Comparison of ENCODE assay signal across 8 mouse cellular contexts in the genomic region with DNA sequence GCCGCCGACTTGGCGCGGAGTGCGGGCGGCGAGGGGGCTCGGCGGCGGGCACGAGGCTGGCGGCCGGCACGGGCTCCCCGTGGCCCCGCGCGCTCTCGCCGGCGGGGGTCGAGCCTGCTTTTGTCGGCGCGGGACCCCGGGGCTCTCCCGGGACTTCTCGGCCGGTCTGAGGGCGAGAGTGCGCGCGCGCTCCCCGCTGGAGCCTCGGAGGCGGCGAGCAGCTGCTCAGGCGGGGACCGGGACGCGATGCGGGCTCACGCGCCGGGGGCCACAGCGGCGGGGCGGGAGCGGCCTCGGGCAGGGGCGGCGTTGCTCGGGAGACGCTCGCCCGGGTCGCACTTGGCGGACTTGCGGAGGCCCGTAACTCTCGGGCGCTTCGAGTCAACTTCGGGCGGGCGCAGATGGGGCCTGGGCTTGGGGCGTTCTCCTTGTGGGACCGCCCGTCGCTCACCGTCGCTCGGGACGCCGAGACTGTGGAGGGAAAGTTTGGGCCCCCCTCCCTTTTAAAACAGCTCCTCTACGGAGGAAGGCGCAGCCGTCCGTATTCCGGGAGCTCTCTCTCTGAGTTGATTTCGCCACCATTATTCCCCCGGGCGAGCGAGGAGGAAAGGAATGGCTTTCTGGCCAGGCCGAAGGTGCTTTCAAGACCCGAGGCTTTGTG. TPM values are rescaled to one million over a fixed set of nuclear protein-coding genes. Genes with fewer than 3 reads are reported as not detected.
A peak's percentile ranks its signal among the peaks of the same experiment; 100 is the strongest.
DNase-seq lines count a peak whose midpoint lies in the region; ATAC-seq and TF ChIP-seq lines count a peak whose summit lies in the region.

No protein-coding gene starts in this region.

- H3K4me3 ChIP-seq in cerebellum, adult 2 months (replicated peaks; ENCODE audit: insufficient read depth, low read depth, low read length), result peak overlapping the region; percentile 95
- H3K4me3 ChIP-seq in forebrain, embryonic 16.5 days (replicated peaks; ENCODE audit: low read length), result peak overlapping the region; percentile 88
- H3K4me3 ChIP-seq in layer of hippocampus, adult 2 months, result peak overlapping the region; percentile 81
- peak overlapping the region; percentile 79 for H3K4me3 ChIP-seq in lung, embryonic 16.5 days (ENCODE audit: low read length)

- H3K27ac ChIP-seq in cerebellum, adult 2 months (ENCODE audit: insufficient read depth, low read length), result peak overlapping the region; percentile 53
- peak overlapping the region; percentile 96 for H3K27ac ChIP-seq in forebrain, embryonic 16.5 days (ENCODE audit: low read length)
- peak overlapping the region; percentile 97 for H3K27ac ChIP-seq in layer of hippocampus, adult 2 months
- H3K27ac ChIP-seq in lung, embryonic 16.5 days (ENCODE audit: low read length), result peak overlapping the region; percentile 96

- POLR2A ChIA-PET in Patski (lab: Charles Lee), result no interaction called here

- H3K4me1 ChIP-seq in cerebellum, adult 2 months (ENCODE audit: control insufficient read depth, insufficient read depth, low read length), result no peaks in the 10 kb centered on the region; the same call in 1 of the 2 replicates
- peaks cover 10% of the 10 kb centered on the region for H3K4me1 ChIP-seq in forebrain, embryonic 16.5 days (replicated peaks; ENCODE audit: control insufficient read depth, insufficient read depth, low read length)
- H3K4me1 ChIP-seq in lung, embryonic 16.5 days (replicated peaks; ENCODE audit: control insufficient read depth, insufficient read depth, low read length), result 0 out of 2 replicates have a peak, but pooled peaks cover 4% of the 10 kb centered on the region

- TF ChIP-seq POLR2A in cerebellum, adult 2 months (IDR thresholded peaks at IDR 0.05; ENCODE audit: borderline replicate concordance, insufficient read depth, low read length), result no peak

- peak overlapping the region; percentile 86 for H3K9ac ChIP-seq in forebrain, embryonic 16.5 days (replicated peaks; ENCODE audit: low read depth, low read length)
- H3K9ac ChIP-seq in lung, embryonic 16.5 days (ENCODE audit: low read length), result peak overlapping the region; percentile 82

- intact Hi-C loops in heart, postnatal 25 days (cut with DNase I), result loop anchor here (1.0 to 5.0 kb wide), 2 partner anchors 70 to 128 kb away; no protein-coding TSS in a partner anchor

- under 1% methylated on average over 83 of the region's 87 CpGs for WGBS in cerebellum, adult 2 months
- WGBS in forebrain, embryonic 16.5 days, result under 1% methylated on average over 82 of the region's 87 CpGs
- under 1% methylated on average over 79 of the region's 87 CpGs for WGBS in lung, embryonic 16.5 days

- no peak for TF ChIP-seq CTCF in Patski (IDR thresholded peaks at IDR 0.05)
- TF ChIP-seq CTCF in cerebellum, adult 2 months (IDR thresholded peaks at IDR 0.05; ENCODE audit: borderline replicate concordance, insufficient read depth, low read depth, low read length), result no peak
- TF ChIP-seq CTCF in layer of hippocampus, adult 2 months (conservative IDR thresholded peaks at IDR 0.05), result no peak

- in situ Hi-C loops in Patski (cut with MboI; ENCODE audit: low pct_unique_long_range_greater_than_20kb), result no loop called here

- CTCF ChIA-PET in Patski (lab: Charles Lee), result no interaction called here

- peak overlapping the region; percentile 94 for H3K4me2 ChIP-seq in forebrain, embryonic 16.5 days (ENCODE audit: low read length)
- H3K4me2 ChIP-seq in lung, embryonic 16.5 days (ENCODE audit: low read depth, low read length), result peak overlapping the region; percentile 95

- H3K9me3 ChIP-seq in forebrain, embryonic 16.5 days (ENCODE audit: control insufficient read depth, low read length), result no peaks in the 10 kb centered on the region
- no peaks in the 10 kb centered on the region for H3K9me3 ChIP-seq in lung, embryonic 16.5 days (ENCODE audit: control insufficient read depth, low read length)

- peaks cover 43% of the 10 kb centered on the region for H3K27me3 ChIP-seq in Patski
- H3K27me3 ChIP-seq in cerebellum, adult 2 months (ENCODE audit: control insufficient read depth, insufficient read depth, low read length), result no peaks in the 10 kb centered on the region
- H3K27me3 ChIP-seq in forebrain, embryonic 16.5 days (replicated peaks; ENCODE audit: control insufficient read depth, insufficient read depth, low read length), result 0 out of 2 replicates have a peak, but pooled peaks cover 4% of the 10 kb centered on the region
- H3K27me3 ChIP-seq in lung, embryonic 16.5 days (ENCODE audit: control insufficient read depth, insufficient read depth, low read depth, low read length), result no peaks in the 10 kb centered on the region; the same call in 1 of the 2 replicates

- no peaks in the 10 kb centered on the region for H3K36me3 ChIP-seq in forebrain, embryonic 16.5 days (ENCODE audit: control insufficient read depth, insufficient read depth)
- no peaks in the 10 kb centered on the region for H3K36me3 ChIP-seq in lung, embryonic 16.5 days (ENCODE audit: control insufficient read depth, insufficient read depth, low read length)

- DNase-seq in Patski (ENCODE audit: low read depth, low spot score), result no peak
- DNase-seq in cerebellum, adult 2 months, result peak; percentile 64 to 76
- DNase-seq in heart, postnatal 25 days (ENCODE audit: low spot score), result peak; percentile 12
- DNase-seq in layer of hippocampus, adult 2 months (ENCODE audit: low spot score in 2 of 2), result peak; percentile 19 to 27
- DNase-seq in right cerebral cortex, adult 2 months (ENCODE audit: low spot score in 2 of 2), result peak; percentile 19 to 22
- DNase-seq in urinary bladder, postnatal 25 days (ENCODE audit: low spot score), result peak; percentile 46

- ATAC-seq in Patski, result peak; percentile 27
- peak; percentile 22 for ATAC-seq in forebrain, embryonic 16.5 days
- peak; percentile 36 for ATAC-seq in lung, embryonic 16.5 days (ENCODE audit: low read depth)

RNA-seq across cellular contexts. Expression of gene Cecr2, which starts 0.7 kb away (rescaled TPM):
- polyA plus RNA-seq in Patski (2021), result 2.7 TPM
- 7.4 and 7.6 TPM in 2 replicates for polyA plus RNA-seq in cerebellum, adult 2 months (2012; rRNA removed)
- 3.6 and 4.0 TPM in 2 replicates for polyA plus RNA-seq in forebrain, embryonic 16.5 days (2015; fragmentation: Nextera tagmentation; extraction: Ambion mirVana)
- total RNA-seq in heart, postnatal 25 days (2021), result 10 to 100 TPM; 15.3 to 16.2 TPM
- 10 to 100 TPM; 10.0 to 11.8 TPM for total RNA-seq in layer of hippocampus, adult 2 months (2021)
- 1.8 and 2.2 TPM in 2 replicates for polyA plus RNA-seq in lung, embryonic 16.5 days (2015; fragmentation: Nextera tagmentation; extraction: Ambion mirVana)
